In genomic region chr2:105016967-105017287, GRCm38 (mm10) we compare ENCODE assay signal across 8 mouse cellular contexts. TPM values are rescaled to one million over a fixed set of nuclear protein-coding genes. Genes with fewer than 3 reads are reported as not detected.
A peak's percentile ranks its signal among the peaks of the same experiment; 100 is the strongest.
DNase-seq lines count a peak whose midpoint lies in the region; ATAC-seq lines count a peak whose summit lies in the region.

Eif3m (minus strand) TSS chr2:105017080.

- H3K9me3 ChIP-seq in hindbrain, embryonic 16.5 days (ENCODE audit: control insufficient read depth, low read length): no peaks in the 10 kb centered on the region

- DNase-seq in WW6 (ENCODE audit: low read depth, low spot score): peak; percentile 88
- peak; percentile 84 to 93 for DNase-seq in cerebellum, postnatal 4 days (ENCODE audit: low spot score in 2 of 2)
- DNase-seq in gastrocnemius, adult 18-20 months (ENCODE audit: low spot score): peak; percentile 94
- DNase-seq in left cerebral cortex, adult 18-20 months (ENCODE audit: low spot score in 2 of 2): peak; percentile 94
- DNase-seq in right cerebral cortex, adult 18-20 months: peak; percentile 95
- peak; percentile 70 for DNase-seq in urinary bladder, postnatal 10 days (ENCODE audit: low spot score)

- peak within 1 kb of the TSS; percentile 75 for H3K4me3 ChIP-seq in hindbrain, embryonic 16.5 days (ENCODE audit: low read length)
- peak within 1 kb of the TSS; percentile 81 for H3K4me3 ChIP-seq in macrophage (ENCODE audit: inconsistent target)

- H3K27ac ChIP-seq in hindbrain, embryonic 16.5 days (ENCODE audit: low read depth, low read length): peak within 1 kb of the TSS; percentile 80
- peak within 1 kb of the TSS; percentile 37 for H3K27ac ChIP-seq in macrophage

- ATAC-seq in hindbrain, embryonic 16.5 days: peak; percentile 100

- H3K27me3 ChIP-seq in hindbrain, embryonic 16.5 days (replicated peaks; ENCODE audit: control insufficient read depth, insufficient read depth, low read length): no peaks in the 10 kb centered on the region

- peaks cover 15% of the 10 kb centered on the region for H3K4me1 ChIP-seq in hindbrain, embryonic 16.5 days (ENCODE audit: control insufficient read depth, insufficient read depth, low read depth, low read length)

- H3K79me2 ChIP-seq in macrophage (ENCODE audit: inconsistent target): peaks cover 46% of the 10 kb centered on the region

- peaks cover 3% of the 10 kb centered on the region; the same call in 1 of the 2 replicates for H3K36me3 ChIP-seq in hindbrain, embryonic 16.5 days (ENCODE audit: control insufficient read depth, insufficient read depth, low read length)
- H3K36me3 ChIP-seq in macrophage (ENCODE audit: inconsistent target): peaks cover 18% of the 10 kb centered on the region

- 0% methylated on average over 21 of the region's 25 CpGs for whole genome bisulfite sequencing in hindbrain, embryonic 16.5 days
- WGBS in macrophage (ENCODE audit: missing documents): under 1% methylated on average over 19 of the region's 25 CpGs

- H3K9ac ChIP-seq in hindbrain, embryonic 16.5 days (ENCODE audit: low read depth, low read length): peak within 1 kb of the TSS; percentile 83

- peak within 1 kb of the TSS; percentile 69 for H3K4me2 ChIP-seq in hindbrain, embryonic 16.5 days (ENCODE audit: low read length)

RNA-seq across cellular contexts. Expression of gene Eif3m, which starts in this region (rescaled TPM):
- total RNA-seq in gastrocnemius, adult 18-20 months (2021): 100 to 1,000 TPM in 1 of 2 experiments, 10 to 100 TPM in 1; 91.6 to 101 TPM
- polyA plus RNA-seq in hindbrain, embryonic 16.5 days (2015; fragmentation: Nextera tagmentation; extraction: Ambion mirVana): 154 and 160 TPM in 2 replicates
- total RNA-seq in left cerebral cortex, adult 18-20 months (2021): 10 to 100 TPM; 84.1 to 90.8 TPM
- 10 to 100 TPM; 15.3 to 54.1 (median 33.2) TPM for total RNA-seq in macrophage (2018; cell fraction: chromatin; rRNA removed)
- total RNA-seq in macrophage (2018; cell fraction: cytosol; rRNA removed): 100 to 1,000 TPM in 10 of 26 experiments, 10 to 100 TPM in 16; 73.3 to 113 (median 95.0) TPM
- 10 to 100 TPM; 16.3 to 58.5 (median 30.7) TPM for total RNA-seq in macrophage (2018; cell fraction: nucleus; rRNA removed)
- polyA plus RNA-seq in macrophage (2018): 99.0 to 127 TPM (median 124 TPM) in 3 replicates

Comparison
In these comparisons a context has a peak if more than half of its experiments do, and no peak if none do; other contexts are left out.
1. Peak in every context shown above with its lines: DNase-seq, ATAC-seq, H3K4me3 ChIP-seq and H3K27ac ChIP-seq.